Mouse (Mus musculus) adrenal gland, adult 8-10 months (tissue): ENCODE data around the gene Tmod1. TPM values are rescaled to one million over a fixed set of nuclear protein-coding genes. Genes with fewer than 3 reads are reported as not detected.

ENCODE experiments used
- DNase-seq: peaks from one replicate; pipeline ENCODE4 v3.0.0; 2022
- total RNA-seq, 4 experiments: library from RNA; stranded (reverse); gene quantifications; 2 replicates each; pipeline ENCODE4 v1.2.4; 2022

Gene Tmod1
- total RNA-seq: 10 to 100 TPM in 2 of 4 experiments, 1 to 10 TPM in 2; 4.5 to 14.8 (median 9.2) TPM

DNA sequence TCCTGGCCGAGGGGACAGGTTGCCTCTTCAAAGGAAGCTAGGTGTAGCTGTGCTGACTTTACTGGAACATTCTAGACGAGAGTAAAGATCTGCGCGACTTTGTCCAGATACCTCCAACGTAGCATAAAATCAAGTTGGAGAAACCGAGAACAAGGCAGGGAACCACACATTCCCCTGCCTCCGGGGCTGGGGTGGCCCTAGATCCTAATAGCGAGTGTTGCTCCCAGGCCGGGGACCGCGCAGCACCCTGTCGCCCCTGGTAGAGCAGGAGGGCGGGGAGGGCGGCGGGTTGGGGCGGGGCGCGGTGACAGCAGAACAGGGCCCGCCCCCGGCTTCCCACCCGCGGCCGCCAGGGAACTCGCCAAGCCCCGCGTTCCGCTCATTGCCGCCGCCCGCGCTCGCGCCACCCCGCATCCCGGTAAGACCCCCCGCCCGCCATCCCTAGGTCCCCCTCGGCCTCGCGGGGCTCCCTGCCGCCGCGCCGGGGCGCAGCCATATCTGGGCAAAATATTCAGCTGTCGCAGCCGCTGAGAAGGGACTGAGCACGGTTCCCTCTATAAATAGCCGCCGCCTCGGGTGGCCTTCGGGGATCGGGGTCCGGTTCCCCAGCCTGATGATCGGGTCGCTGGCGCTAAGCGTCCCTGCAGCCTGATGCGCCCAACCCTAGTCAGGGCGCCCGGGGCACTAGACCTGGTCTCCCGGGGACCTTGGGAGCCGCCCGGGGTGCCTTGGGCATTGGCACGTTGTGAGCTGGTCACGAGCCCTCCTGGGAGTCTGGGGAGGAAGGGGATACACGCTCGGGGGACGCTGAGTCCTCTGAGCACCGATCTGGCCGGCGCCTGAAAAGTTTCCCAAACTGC, at the start of gene Tmod1:
Tmod1 (plus strand) TSS at position 44 of the 860 bp plus-strand sequence.
- DNase-seq: peak; percentile 33

DNA sequence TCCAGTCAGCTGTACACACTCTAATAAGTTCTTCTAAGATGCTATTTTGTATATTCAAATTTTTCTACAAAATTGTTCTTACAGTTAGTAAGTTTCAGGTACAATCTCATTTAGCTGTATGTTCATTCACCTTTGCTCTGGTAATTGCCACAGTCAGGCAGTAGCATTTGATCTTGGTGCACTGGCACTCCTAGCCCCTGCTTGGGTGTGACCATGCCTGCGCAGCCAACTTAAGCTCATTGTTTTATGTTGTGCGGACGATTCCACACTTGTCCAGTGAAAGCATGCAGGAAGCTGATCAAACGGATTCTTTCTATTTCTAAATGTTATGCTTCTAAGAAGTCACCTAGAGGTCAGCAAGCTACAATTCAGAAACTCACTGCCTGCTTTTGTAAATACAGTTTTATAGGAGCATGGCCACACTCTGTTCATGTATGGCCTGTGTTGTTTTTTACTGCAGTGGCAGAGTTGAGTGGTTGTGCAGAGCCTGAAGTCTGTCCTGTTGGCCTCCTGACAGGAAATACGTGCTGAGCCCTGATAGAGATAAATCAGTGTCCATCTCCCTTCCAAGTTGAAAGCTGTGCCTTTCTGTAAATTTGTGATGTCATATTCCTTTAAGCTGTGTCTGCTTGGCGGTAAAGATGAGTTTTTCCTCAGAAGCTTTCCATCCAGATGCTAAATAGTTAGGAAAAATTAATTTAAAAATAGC, 48.2 kb upstream of the Tmod1 start:
- no peak for DNase-seq

DNA sequence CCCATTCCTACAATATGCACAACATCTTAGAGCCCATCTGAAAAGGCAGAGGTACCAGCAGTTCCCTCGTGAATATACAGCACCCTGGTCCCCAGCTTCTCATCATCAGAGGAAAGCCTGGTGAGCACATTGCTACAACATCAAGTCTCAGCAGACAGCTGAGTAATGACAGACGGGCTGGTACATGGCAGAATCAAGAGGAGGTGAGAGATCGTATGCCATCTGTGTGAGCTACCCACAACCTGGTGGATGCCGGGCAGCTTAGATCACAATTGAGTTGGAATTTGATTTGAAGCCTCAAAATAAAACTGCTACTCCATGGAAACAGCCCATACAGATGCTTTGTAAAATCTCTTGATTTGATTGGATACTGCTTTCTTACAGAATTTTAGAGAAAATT, 40.2 kb upstream of the Tmod1 start:
- no peak for DNase-seq

DNA sequence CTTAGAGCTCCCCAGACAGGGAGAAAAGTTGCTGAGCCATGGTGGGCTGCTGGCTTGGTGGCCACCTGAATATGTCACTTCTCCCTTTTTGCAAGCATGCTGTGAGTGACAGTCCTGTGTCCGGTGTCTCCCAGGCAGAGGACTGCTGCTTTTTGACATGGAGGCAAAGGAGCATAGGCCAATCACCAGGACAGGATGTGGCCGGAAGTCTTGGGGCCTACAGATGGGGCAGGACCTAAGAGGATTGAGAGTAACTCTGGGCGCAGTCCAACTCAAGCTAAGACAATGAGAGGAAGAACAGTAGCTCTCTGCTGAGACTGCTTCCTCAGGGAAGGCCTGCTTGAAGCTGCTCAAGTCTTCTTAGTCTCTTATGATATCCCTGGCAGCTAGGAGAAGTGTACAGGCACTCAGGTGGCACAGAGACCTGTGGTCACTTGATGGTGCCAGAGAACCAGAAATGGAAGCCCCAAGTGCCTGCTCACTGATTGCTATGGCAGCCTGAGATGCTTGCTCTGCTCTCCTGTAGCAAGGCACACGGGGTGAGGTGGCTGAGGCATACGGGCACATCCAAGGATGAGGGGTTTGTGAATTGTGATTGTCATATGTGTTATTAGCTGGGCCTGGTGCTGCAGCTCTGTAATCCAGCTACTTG, 30.5 kb upstream of the Tmod1 start:
- no peak for DNase-seq

DNA sequence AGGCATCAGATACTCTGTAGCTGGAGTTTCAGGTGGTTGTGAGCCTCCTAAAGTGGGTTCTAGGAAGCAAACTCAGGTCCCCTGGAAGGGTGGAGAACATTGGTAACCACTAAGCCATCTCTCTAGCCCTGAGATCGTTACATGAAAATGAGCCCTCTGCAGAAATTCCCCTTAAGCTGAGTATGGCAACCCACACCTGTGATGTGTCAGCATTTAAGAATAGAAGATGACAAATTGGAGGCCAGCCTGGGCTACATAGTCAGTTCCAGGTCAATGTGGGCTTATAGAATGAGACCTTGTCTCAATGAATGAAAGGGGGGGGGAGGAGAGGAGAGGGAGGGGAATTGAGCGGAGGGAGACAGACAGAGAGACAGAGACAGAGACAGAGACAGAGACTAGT, 27.0 kb upstream of the Tmod1 start:
- no peak for DNase-seq

DNA sequence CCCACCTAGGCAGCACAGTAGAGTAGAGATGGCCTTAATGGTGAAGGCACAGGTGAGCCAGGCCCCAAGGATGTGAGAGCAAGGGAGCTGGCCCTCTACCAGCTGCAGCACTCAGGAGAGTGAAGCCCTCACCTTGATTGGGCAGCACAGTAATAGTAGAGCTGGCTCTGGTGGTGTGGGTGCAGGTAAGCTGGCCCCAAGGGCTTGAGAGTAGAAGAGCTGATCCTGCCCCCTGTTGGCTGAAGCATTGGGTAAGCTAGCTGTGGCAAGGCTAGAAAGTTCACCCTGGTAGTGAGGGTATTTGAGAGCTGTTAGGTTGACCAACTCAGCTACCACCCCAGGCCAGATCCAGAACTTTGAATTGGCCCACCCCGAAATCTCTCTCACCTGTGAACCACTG, 23.1 kb upstream of the Tmod1 start:
- DNase-seq: no peak

DNA sequence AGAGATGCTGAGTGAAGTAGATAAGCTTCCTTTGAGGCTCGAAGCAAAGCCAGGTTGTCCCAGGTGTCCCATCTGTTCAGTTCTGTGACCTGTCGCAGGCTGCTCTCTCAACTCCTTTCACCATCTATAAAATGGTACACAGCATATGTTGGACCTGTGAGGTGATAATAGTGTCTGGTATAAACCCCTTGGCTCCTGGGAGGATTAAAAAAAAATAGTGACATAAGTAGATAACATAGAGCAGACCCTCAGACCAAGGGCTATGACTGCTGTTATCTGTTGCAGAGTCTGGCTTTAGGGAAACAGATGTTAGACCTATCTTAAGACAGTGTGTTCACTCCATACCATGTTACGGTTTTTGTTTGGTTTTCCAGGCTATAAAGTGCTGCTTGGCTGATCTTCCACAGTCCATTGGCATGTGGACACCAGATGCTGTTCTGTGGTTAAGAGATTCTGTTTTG, 15.7 kb upstream of the Tmod1 start:
- no peak for DNase-seq

DNA sequence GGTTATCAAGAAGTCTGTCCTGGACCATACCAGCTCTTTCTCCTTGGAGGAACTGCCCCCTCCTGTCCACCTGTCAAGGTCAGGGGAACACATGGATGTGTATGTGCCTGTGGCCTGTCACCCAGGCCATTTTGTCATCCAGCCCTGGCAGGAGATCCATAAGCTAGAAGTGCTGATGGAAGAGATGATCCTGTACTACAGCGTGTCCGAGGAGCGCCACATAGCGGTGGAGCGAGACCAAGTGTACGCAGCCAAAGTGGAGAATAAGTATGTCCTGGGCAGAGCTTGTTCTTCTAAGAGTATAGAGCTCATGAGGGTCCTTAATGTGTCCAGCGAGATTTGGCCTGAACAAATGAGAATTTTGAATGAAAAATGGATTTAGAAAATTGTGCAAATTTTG, 12.8 kb upstream of the Tmod1 start:
- DNase-seq: no peak

DNA sequence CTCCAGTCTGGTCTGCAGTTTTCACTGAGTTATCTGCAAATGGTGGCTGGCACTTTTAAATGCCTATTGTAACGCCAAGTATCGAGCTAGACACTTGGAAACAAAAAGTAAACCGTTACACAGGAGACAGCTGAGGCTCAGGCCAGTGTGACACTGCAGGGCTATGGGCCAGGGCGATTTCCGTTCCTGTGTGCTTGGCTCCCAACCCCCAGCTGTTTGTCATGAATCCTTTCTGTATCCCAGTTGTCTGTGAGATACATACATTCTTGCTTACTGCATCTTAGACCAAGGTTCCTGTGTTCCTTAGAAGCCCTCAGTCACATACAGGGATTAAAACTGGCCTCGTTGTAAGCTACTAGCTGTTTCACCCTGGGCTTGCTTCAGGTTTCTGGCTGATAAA, 10.5 kb upstream of the Tmod1 start:
- DNase-seq: no peak

DNA sequence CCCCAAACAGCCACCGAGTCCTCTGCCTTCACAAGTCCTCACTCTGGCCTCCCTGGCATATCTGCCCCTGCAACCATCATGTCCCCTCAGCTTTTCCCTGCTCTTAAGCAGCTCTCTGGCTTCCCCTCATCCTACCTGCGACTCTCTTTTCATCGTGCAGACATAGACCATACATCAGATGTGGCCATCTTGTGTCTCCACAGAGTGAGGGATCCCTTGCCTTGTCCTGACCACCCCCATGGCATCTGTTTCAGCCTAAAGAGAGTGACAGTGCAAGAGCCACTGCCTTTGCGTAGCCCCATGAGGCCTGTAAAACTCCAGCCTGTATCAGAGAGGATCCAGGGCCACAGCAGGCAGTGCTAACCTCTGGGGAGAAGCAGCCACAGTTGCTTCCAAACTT, 10.0 kb upstream of the Tmod1 start:
- DNase-seq: no peak

DNA sequence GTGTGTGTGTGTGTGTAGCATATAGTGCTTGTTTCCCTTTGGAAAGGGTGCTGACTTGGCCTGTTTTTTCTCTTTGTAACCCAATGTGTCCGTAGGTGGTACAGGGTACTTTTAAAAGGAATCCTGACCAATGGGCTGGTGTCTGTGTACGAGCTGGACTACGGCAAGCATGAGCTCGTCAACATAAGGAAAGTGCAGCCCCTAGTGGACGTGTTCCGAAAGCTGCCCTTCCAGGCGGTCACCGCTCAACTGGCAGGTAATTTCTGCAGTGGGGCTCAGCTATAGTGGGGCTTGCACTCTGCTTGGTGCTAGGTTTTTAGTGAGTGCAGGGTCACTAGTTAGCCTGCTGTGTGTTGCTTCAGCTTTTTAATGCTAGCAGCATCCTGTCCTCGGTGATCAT, 9.2 kb upstream of the Tmod1 start:
- DNase-seq: no peak

DNA sequence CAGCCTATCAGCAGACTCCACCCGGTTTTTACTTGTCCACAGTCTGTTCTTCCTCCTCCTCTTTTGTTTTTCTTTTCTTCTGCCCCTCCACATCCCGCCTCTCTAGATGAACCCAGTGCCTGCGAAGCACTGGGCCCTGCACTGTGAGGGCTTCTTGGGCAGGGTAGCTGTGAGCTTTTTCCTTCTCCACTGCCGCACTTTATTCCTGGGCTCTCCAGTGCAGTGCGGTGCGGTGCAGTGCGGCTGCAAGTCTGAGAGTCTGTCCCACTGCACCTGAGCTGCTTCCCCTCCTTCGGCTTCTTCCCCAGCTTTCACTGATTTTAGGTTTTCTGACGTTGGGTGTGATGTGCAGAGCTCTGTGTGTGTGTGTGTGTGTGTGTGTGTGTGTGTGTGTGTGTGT, 6.3 kb upstream of the Tmod1 start:
- DNase-seq: no peak

DNA sequence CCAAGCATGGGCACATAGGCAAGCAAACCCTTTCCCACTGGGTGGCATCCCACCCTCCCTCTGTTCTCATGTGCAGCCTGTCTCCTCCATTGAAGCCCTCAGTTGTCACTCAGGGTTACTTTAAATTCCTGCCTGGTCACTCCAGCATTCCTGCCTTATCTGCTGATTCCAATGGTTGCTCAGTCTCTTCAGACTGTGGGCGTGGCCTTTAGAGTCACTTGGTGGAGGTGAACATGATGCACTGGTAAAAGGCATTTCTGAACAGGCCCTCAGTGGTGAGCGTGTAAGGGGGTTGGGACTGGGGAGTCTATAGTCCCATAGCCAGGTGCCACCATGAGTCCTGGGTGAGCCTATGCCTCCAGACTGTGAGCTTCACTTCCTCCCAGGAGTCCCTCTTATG, 5.5 kb upstream of the Tmod1 start:
- DNase-seq: no peak

DNA sequence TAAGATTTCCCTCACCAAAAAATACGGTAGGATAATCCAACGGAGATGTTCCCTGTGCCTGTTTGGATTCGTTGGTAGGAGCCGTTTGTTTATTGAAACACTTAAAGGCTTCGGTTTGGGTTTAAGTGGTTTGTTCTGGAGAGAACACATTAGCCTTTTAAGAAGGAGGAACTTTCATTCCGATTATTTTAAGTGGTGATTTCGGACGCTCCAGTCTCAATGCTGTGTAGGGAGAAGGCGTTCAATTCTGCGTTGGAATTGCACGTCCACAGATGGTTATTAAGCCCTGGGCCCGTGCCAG, 194 bp upstream of the Tmod1 start:
- no peak for DNase-seq

DNA sequence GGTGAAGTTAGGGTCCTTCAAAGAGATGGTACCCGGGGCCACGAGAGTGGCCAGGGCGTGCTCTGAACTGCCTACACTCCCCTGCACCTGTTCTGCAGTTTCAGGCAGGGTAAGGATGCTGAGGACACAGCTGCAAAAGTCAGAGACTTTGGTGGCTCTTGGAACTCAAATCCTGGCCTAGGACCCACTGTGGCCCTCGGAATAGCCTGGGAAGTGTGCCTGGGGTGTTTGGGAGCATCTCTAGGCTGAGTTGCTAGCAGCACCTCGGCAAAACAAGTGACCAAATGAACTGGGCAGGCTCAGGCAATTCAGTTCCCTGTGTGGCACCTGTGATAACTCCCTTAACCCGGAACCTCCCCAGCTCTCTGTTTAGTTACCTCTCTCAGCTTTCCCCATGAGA, 1.2 kb downstream of the Tmod1 start:
- DNase-seq: no peak

DNA sequence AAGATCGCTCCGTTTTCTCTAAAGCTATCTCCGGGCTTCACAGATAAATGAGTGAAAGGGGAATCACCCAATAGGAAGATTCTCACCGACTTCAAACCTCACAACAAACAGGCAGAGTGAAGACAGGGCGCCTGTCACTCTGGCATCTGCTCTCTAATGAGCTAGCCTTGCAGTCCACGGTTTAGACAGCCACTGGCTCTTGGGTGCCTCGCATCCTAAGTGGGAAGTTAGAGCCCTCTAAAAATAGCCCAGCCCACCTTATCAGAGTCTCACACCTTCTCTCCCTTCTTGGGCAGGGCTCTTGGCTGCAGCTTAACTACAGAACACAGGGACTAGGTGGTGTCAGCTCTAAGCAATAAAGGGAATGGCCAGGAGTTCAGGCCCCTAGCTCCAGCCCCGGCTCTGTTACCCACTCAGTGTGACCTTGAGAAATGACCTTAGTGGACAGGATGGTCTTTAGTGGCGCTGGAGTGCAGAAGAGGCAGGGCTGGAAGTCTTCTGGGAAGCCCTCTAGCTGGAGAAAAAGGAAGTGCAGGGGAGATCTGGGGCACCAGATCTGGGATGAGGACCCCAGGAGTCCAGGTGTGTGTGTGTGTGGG, 2.0 kb downstream of the Tmod1 start:
- no peak for DNase-seq

DNA sequence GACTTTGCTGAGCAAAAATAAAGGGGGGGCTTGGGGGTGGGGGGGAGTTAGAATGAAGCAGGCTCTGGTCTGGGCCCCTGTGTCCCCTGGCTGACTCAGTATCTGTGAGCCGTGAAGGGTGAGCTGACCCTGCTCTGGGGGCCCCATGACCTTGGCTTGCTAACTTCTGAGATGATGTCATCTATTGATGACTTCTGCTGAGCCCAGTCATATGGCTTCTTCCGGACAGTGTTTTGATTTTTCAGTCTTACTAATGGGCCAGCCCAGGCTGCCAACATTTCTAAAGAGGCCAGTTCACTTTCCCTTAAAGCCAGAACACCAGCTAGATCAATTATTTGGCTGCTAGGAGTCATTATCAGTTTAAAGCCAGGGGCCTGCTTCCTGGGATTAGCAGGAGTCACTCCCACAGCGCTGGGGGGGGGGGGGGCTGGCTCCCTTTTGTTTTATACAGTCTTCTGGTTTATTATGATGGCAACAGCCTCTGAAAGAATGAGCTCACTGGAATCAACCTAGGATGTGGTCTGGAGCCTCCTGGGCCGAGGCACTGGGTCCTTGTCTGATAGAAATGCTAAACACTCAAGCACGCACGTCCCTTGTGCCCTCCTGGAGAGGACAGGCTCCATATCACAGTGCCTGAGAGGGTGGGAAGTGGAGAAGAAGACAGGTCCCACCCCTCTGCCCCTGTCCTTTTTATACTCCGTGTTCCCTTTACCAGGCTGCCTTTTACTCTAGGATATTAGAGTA, 3.2 kb downstream of the Tmod1 start:
- peak; percentile 44 for DNase-seq

DNA sequence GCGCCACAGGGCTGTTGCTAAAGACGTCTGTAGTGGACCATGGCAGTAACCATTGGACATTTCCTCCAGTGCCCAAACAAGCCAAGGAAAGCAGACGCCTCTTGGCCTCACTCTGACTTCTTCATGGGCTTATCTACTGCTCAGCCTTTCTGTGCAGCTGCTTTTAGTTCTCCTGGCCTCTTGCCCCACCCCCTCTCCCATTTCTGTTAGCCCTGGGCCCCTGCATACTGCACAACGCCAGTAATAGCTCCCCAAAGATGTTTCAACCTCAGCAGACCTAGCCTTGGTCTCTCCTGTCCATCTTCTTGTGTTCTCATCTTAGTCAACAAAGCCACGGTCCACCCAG, 3.7 kb downstream of the Tmod1 start:
- no peak for DNase-seq

DNA sequence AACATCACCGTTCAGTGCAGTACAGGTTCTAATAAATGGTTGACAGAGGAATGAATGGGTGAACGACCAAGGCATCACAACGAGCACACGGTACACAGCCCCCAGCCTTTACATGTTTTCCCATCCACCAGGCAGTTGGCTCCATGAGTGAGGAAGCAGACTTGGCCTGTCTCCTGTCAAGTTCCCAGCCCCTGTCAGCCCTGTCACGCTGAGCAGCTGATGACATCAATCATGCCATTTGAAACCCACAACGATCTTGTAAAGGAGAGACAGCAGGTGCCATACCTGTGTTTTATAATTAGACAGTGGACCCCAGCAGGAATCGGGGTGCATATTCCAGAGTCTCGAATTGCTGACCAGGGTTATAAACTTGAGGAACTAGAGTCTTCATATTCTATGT, 4.6 kb downstream of the Tmod1 start:
- DNase-seq: no peak

DNA sequence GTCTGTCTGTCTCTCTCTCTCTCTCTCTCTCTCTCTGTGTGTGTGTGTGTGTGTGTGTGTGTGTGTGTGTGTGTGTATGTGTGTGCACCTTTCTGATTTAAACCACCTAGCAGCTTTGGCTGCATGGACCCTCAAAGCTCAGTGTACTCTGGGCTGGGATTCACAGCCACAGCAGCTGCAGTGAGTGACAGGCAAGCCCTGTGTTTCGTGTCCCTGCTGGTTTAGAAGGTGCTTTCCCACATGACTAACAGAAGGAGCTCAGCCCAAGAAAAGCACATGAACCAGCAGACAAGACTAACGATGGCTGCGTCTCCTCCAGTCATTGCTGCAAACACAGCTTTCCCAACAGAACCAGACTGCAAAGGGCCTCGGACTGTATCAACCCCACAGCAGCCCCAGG, 9.2 kb downstream of the Tmod1 start:
- DNase-seq: no peak

DNA sequence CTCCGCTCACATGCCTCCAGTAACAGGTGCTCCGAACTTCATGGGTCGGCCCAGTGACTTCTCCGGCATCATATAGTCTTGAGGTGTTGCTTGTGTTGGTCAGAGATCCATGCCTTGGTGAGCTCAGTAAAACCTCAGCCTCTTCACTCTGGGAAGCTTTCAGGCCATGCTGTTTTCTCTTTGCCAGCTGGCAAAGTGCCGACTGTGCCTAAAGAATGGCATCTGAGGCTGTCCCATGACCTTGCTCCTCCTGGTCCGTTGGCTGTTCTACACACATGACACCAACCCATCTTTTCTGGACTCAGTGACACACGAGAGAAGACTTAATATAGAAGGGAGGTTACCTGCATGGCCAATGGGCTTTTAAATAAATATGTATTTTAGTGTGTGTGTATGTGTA, 9.7 kb downstream of the Tmod1 start:
- DNase-seq: no peak

DNA sequence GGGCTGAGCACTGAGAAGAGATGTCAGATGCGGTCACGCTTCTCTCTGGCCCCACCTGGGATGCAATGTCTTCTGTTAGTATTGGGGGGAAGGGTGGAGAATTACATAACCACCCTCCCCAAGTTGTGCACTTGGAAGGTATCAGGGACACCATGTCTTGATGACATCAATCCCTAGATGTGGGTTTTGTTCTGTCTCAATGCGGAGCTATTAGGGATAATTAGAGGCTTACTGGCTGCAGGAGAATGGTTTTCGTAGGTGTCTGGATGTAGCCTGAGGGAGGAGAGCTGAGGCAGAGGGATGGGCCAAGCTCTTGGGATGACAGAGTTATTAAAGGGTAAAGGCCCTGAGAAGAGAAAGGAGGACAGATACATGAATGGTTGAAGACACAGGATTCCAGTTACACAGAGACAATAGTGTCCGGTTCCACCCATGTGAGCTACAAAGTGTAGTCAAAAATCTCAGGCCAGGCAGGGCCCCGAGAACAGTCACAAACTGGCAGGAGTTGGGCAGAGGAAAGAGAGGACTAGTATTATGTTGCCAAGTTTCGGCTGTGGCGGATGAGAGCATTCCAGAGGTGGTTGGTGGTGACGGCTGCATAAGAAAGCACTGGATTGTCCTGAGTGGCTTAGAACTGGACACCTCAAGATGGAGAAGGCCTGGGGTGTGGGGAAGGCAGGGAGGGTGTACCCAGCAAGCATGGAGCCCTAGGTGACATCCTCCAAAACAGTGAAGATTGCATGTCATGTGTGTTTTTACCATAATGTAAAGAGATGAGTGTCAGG, 14.8 kb downstream of the Tmod1 start:
- no peak for DNase-seq
